Mouse (Mus musculus) thymus, adult 2 months (tissue): ENCODE data around the gene Gm45021.

Experiments used
- CTCF ChIP-seq: fragments of 200-500 bp; IDR thresholded peaks from 2 replicates; pipeline ENCODE4 v1.5.1; 2012; ENCODE audit warnings: mild to moderate bottlenecking, control low read depth, low read length, moderate library complexity, borderline replicate concordance; ENCODE audit not compliant: control insufficient read depth, poor library complexity, insufficient read depth; ENCODE audit errors: extremely low read depth
- POLR2A ChIP-seq: fragments of 200-500 bp; IDR thresholded peaks from 2 replicates; pipeline ENCODE4 v1.6.1; 2012; ENCODE audit warnings: mild to moderate bottlenecking, low read length, control low read depth, moderate library complexity; ENCODE audit not compliant: control insufficient read depth, poor library complexity, insufficient read depth; ENCODE audit errors: extremely low read depth

GRCm38 (mm10) chr6:48579215-48579648 is 10.2 kb upstream of the Gm45021 start:
- no peak for TF ChIP-seq CTCF
- TF ChIP-seq POLR2A, result no peak
